Mouse (Mus musculus) erythroblast, embryonic 14.5 days (primary cell): ENCODE measurements around the gene Prss33.

Source experiments
- GATA1 ChIP-seq: IDR thresholded peaks from 2 replicates; pipeline ENCODE4 v1.6.1; 2012; ENCODE audit warnings: low read length, inconsistent platforms, mixed read lengths
- TAL1 ChIP-seq: IDR thresholded peaks from 3 replicates; pipeline ENCODE4 v1.6.1; 2012; ENCODE audit warnings: low read length, inconsistent platforms, mixed read lengths

GRCm38 (mm10) chr17:23862926-23863325, 27.1 kb upstream of the Prss33 start:
- TF ChIP-seq TAL1: no peak
- no peak for TF ChIP-seq GATA1
